Mouse (Mus musculus) MEL (cell line): ENCODE results near the gene Krt4. TPM values are rescaled to one million over a fixed set of nuclear protein-coding genes. Genes with fewer than 3 reads are reported as not detected.

Experiments used
- DNase-seq: peaks from one replicate; pipeline ENCODE4 v3.0.0; 2011; ENCODE audit warnings: low read depth, low spot score
- H3K27ac ChIP-seq: 2 replicates; pipeline ENCODE4 v1.5.1; 2012; ENCODE audit warnings: low read depth, mild to moderate bottlenecking, control low read depth, low read length, moderate library complexity; ENCODE audit not compliant: control insufficient read depth
- H3K27me3 ChIP-seq, 2 experiments: fragments of 150-350 bp in 1 of 2; sonication (generic) in 1 of 2; 2 replicates each; pipeline ENCODE4 v1.6.1; 2012; ENCODE audit warnings: low read length in 2 of 2, mild to moderate bottlenecking in 2 of 2, improper control_type of control experiment in 1 of 2, moderate library complexity in 1 of 2; ENCODE audit not compliant: insufficient read depth in 2 of 2, control insufficient read depth in 1 of 2
- H3K36me3 ChIP-seq, 2 experiments: 2 replicates each; pipeline ENCODE4 v1.6.1; 2012 to 2014; ENCODE audit warnings: low read length in 2 of 2, improper control_type of control experiment in 1 of 2, inconsistent platforms in 1 of 2, mild to moderate bottlenecking in 1 of 2; ENCODE audit not compliant: insufficient read depth in 2 of 2, control insufficient read depth in 1 of 2
- H3K4me1 ChIP-seq, 2 experiments: fragments of 150-350 bp in 1 of 2; sonication (generic) in 1 of 2; 2 replicates each; pipeline ENCODE4 v1.6.1; 2012; ENCODE audit warnings: low read length in 2 of 2, improper control_type of control experiment in 1 of 2, mild to moderate bottlenecking in 1 of 2; ENCODE audit not compliant: insufficient read depth in 2 of 2, control insufficient read depth in 1 of 2
- H3K4me3 ChIP-seq, 2 experiments: fragments of 150-350 bp in 1 of 2; sonication (generic) in 1 of 2; 2 replicates each; pipeline ENCODE4 v1.5.1; 2012; ENCODE audit warnings: low read depth in 2 of 2, low read length in 2 of 2, mild to moderate bottlenecking in 2 of 2, moderate library complexity in 2 of 2, control low read depth in 1 of 2, improper control_type of control experiment in 1 of 2; ENCODE audit not compliant: control insufficient read depth in 1 of 2, insufficient read depth in 1 of 2
- H3K79me2 ChIP-seq: 2 replicates; pipeline ENCODE4 v1.6.1; 2012; ENCODE audit warnings: mild to moderate bottlenecking, low read length, moderate library complexity; ENCODE audit not compliant: control insufficient read depth, poor library complexity, insufficient read depth
- H3K9ac ChIP-seq: 2 replicates; pipeline ENCODE4 v1.6.1; 2012; ENCODE audit warnings: low read depth, mild to moderate bottlenecking, control low read depth, low read length, moderate library complexity; ENCODE audit not compliant: control insufficient read depth, poor library complexity, severe bottlenecking
- H3K9me3 ChIP-seq: fragments of 150-350 bp; sonication (generic); replicated peaks from 2 replicates; pipeline ENCODE4 v1.6.1; 2012; ENCODE audit warnings: mild to moderate bottlenecking, low read length, improper control_type of control experiment, moderate library complexity; ENCODE audit not compliant: insufficient read depth
- CHD2 ChIP-seq: IDR thresholded peaks from 2 replicates; pipeline ENCODE4 v1.6.1; 2011; ENCODE audit warnings: low read length, improper control_type of control experiment
- CTCF ChIP-seq, 3 experiments: IDR thresholded peaks in 2 of 3; conservative IDR thresholded peaks in 1 of 3; 2 replicates each; pipeline ENCODE4 v1.5.1; 2011 to 2012; ENCODE audit warnings: low read length in 3 of 3, low read depth in 2 of 3, mild to moderate bottlenecking in 2 of 3, improper control_type of control experiment in 1 of 3, inconsistent platforms in 1 of 3, mixed read lengths in 1 of 3, moderate library complexity in 1 of 3; ENCODE audit not compliant: control insufficient read depth in 1 of 3, insufficient read depth in 1 of 3, poor library complexity in 1 of 3, severe bottlenecking in 1 of 3
- E2F4 ChIP-seq: IDR thresholded peaks from 2 replicates; pipeline ENCODE4 v1.6.1; 2011; ENCODE audit warnings: low read depth, low read length, improper control_type of control experiment, borderline replicate concordance
- ELF1 ChIP-seq: IDR thresholded peaks from 2 replicates; pipeline ENCODE4 v1.6.1; 2014; ENCODE audit warnings: low read depth, mild to moderate bottlenecking, inconsistent platforms, low read length, improper control_type of control experiment, moderate library complexity
- JUND ChIP-seq: IDR thresholded peaks from 2 replicates; pipeline ENCODE4 v1.6.1; 2011; ENCODE audit warnings: low read depth, mild to moderate bottlenecking, improper control_type of control experiment, low read length
- KAT2A ChIP-seq: conservative IDR thresholded peaks from 2 replicates; pipeline ENCODE4 v1.6.1; 2012; ENCODE audit warnings: low read depth, low read length, improper control_type of control experiment, inconsistent platforms
- MAX ChIP-seq: IDR thresholded peaks from 2 replicates; pipeline ENCODE4 v1.6.1; 2011; ENCODE audit warnings: low read length, improper control_type of control experiment
- MAZ ChIP-seq: IDR thresholded peaks from 2 replicates; pipeline ENCODE4 v1.6.1; 2012; ENCODE audit warnings: low read depth, mild to moderate bottlenecking, inconsistent platforms, low read length, improper control_type of control experiment
- MEF2A ChIP-seq: IDR thresholded peaks from 2 replicates; pipeline ENCODE4 v1.6.1; 2014; ENCODE audit warnings: low read depth, mild to moderate bottlenecking, inconsistent platforms, low read length, improper control_type of control experiment; ENCODE audit not compliant: poor library complexity, insufficient replicate concordance, severe bottlenecking; ENCODE audit errors: extremely low read depth
- MXI1 ChIP-seq: IDR thresholded peaks from 2 replicates; pipeline ENCODE4 v1.6.1; 2011; ENCODE audit warnings: mild to moderate bottlenecking, low read depth, low read length, improper control_type of control experiment
- MYC ChIP-seq: IDR thresholded peaks from 2 replicates; pipeline ENCODE4 v1.6.1; 2011; ENCODE audit warnings: low read depth, mild to moderate bottlenecking, low read length, improper control_type of control experiment, moderate library complexity
- POLR2A ChIP-seq, 2 experiments: IDR thresholded peaks; 2 replicates each; pipeline ENCODE4 v1.6.1; 2011 to 2012; ENCODE audit warnings: low read length in 2 of 2, mild to moderate bottlenecking in 2 of 2, control low read depth in 1 of 2, improper control_type of control experiment in 1 of 2, low read depth in 1 of 2, moderate library complexity in 1 of 2; ENCODE audit not compliant: control insufficient read depth in 1 of 2, insufficient read depth in 1 of 2, poor library complexity in 1 of 2
- POLR2AphosphoS2 ChIP-seq: IDR thresholded peaks from 2 replicates; pipeline ENCODE4 v1.6.1; 2011; ENCODE audit warnings: low read length, improper control_type of control experiment
- SIN3A ChIP-seq: IDR thresholded peaks from 2 replicates; pipeline ENCODE4 v1.6.1; 2012; ENCODE audit warnings: low read length, improper control_type of control experiment, inconsistent platforms
- TBP ChIP-seq: IDR thresholded peaks from 2 replicates; pipeline ENCODE4 v1.8.0; 2011; ENCODE audit warnings: low read depth, low read length, improper control_type of control experiment
- UBTF ChIP-seq: IDR thresholded peaks from 2 replicates; pipeline ENCODE4 v1.6.1; 2012; ENCODE audit warnings: low read depth, mild to moderate bottlenecking, inconsistent platforms, low read length, improper control_type of control experiment, moderate library complexity, borderline replicate concordance; ENCODE audit not compliant: insufficient read depth
- USF2 ChIP-seq, 2 experiments: IDR thresholded peaks; 2 replicates each; pipeline ENCODE4 v1.6.1; 2011 to 2012; ENCODE audit warnings: improper control_type of control experiment in 2 of 2, low read length in 2 of 2, borderline replicate concordance in 1 of 2, inconsistent platforms in 1 of 2, low read depth in 1 of 2, mild to moderate bottlenecking in 1 of 2; ENCODE audit not compliant: insufficient read depth in 1 of 2
- polyA plus RNA-seq, 2 experiments: library from polyadenylated mRNA; stranded (reverse) in 1 of 2; unstranded in 1 of 2; fragments of >175 nt in 1 of 2; fragments of >200 nt in 1 of 2; gene quantifications; 2 replicates each; pipeline versions ENCODE4 v1.2.1 to v1.2.4; 2012; ENCODE audit warnings: low replicate concordance in 2 of 2, low read depth in 1 of 2; ENCODE audit not compliant: insufficient read length in 2 of 2, insufficient read depth in 1 of 2, missing spikeins in 1 of 2
- total RNA-seq: library from RNA; depleted of rRNA; stranded (reverse); fragments of 300-350 nt; gene quantifications from 2 replicates; pipeline ENCODE4 v1.2.3, GENCODE M21; 2012

The Krt4 gene
- total and polyA plus RNA-seq, 3 experiments = not detected

- Histone ChIP-seq H3K27ac (no peak overlapping the region), H3K4me3 (no peak overlapping the region), H3K27me3 (peaks cover 2 to 4% of the 10 kb centered on the region in 2 experiments), H3K79me2 (no peaks in the 10 kb centered on the region), H3K9ac (no peak overlapping the region), H3K4me1 (no peaks in the 10 kb centered on the region), H3K9me3 (no peaks in the 10 kb centered on the region), H3K36me3 (no peaks in the 10 kb centered on the region)
- TF ChIP-seq UBTF = no peak
- TF ChIP-seq MYC = no peak
- TF ChIP-seq KAT2A = no peak
- TF ChIP-seq TBP = no peak
- TF ChIP-seq MAX = no peak
- no peak for TF ChIP-seq SIN3A
- no peak for TF ChIP-seq E2F4
- TF ChIP-seq CTCF (IDR thresholded peaks at IDR 0.05 in 2 of 3, conservative IDR thresholded peaks at IDR 0.05 in 1 of 3; ENCODE audit: control insufficient read depth in 1 of 3, insufficient read depth in 1 of 3, low read depth in 2 of 3, low read length in 3 of 3, poor library complexity in 1 of 3, severe bottlenecking in 1 of 3) = no peak
- no peak for TF ChIP-seq POLR2A (IDR thresholded peaks at IDR 0.05; ENCODE audit: control insufficient read depth in 1 of 2, insufficient read depth in 1 of 2, low read depth in 1 of 2, low read length in 2 of 2, poor library complexity in 1 of 2)
- no peak for TF ChIP-seq POLR2AphosphoS2
- TF ChIP-seq MXI1 = no peak
- no peak for TF ChIP-seq MEF2A
- TF ChIP-seq CHD2 = no peak
- no peak for TF ChIP-seq JUND
- TF ChIP-seq ELF1 = no peak
- TF ChIP-seq USF2 (IDR thresholded peaks at IDR 0.05; ENCODE audit: borderline replicate concordance in 1 of 2, insufficient read depth in 1 of 2, low read depth in 1 of 2, low read length in 2 of 2) = no peak
- TF ChIP-seq MAZ = no peak
- no peak for DNase-seq
These were observed 42.3 kb upstream of the Krt4 start for GRCm38 (mm10) chr15:101966808-101967207.

- no peak overlapping the region for H3K27ac ChIP-seq
- no peaks in the 10 kb centered on the region for H3K9me3 ChIP-seq
- H3K27me3 ChIP-seq = no peaks in the 10 kb centered on the region
- H3K79me2 ChIP-seq = no peaks in the 10 kb centered on the region
- no peaks in the 10 kb centered on the region for H3K36me3 ChIP-seq
- no peaks in the 10 kb centered on the region for H3K4me1 ChIP-seq
- H3K9ac ChIP-seq = no peak overlapping the region
- no peak for DNase-seq
- no peak for TF ChIP-seq MEF2A
- no peak for TF ChIP-seq POLR2AphosphoS2
- TF ChIP-seq, all 39 proteins: peak for 0
- no peak overlapping the region for H3K4me3 ChIP-seq
These were observed 34.4 kb upstream of the Krt4 start for GRCm38 (mm10) chr15:101958891-101959290.
